In the genomic region with DNA sequence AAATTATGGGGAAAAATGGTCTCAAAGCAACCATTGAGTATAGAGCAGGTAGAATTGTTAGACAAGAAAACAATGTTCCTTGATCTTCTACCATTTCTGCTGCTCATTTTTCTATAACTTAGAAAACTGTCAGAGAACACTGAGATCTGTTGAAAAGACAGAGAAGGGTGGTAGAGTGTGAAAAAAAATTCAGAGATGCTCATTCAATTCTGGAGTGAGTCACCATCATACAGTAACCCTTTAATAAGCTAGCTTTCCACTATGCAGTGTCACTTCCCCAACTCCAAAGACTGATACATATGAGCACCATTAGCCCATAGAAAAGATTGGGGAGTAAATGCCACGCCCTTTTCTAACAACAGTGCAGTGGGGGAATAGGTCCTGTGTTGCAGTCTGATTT, we compare ENCODE assay signal across 28 mouse cellular contexts.
"Had no signal": no experiment of that assay in that cellular context is flagged by ENCODE, and none has a peak within 500 bp of the region (broad histone marks: within the 10 kb centered on the region; RNA-seq: fewer than 3 reads in every experiment).

No protein-coding gene starts in this region.

- H3K4me3 ChIP-seq: embryonic facial prominence, embryonic 10.5 days; embryonic facial prominence, embryonic 12.5 days; embryonic facial prominence, embryonic 13.5 days; embryonic facial prominence, embryonic 15.5 days; erythroblast, embryonic 14.5 days; forebrain, embryonic 10.5 days; forebrain, embryonic 12.5 days; forebrain, embryonic 13.5 days; forebrain, embryonic 15.5 days; gastrocnemius, adult 2 months; heart, adult 2 months; heart, embryonic 10.5 days had no signal

- H3K9ac ChIP-seq: embryonic facial prominence, embryonic 12.5 days; embryonic facial prominence, embryonic 13.5 days; embryonic facial prominence, embryonic 15.5 days; forebrain, embryonic 12.5 days; forebrain, embryonic 13.5 days; forebrain, embryonic 15.5 days; forebrain, postnatal 0 days had no signal

- ATAC-seq: forebrain, embryonic 13.5 days; forebrain, embryonic 14.5 days; forebrain, embryonic 15.5 days; forebrain, embryonic 16.5 days; forebrain, postnatal 0 days had no signal

- H3K27me3 ChIP-seq: embryonic facial prominence, embryonic 12.5 days; embryonic facial prominence, embryonic 13.5 days; embryonic facial prominence, embryonic 15.5 days; forebrain, embryonic 12.5 days; forebrain, embryonic 13.5 days; forebrain, embryonic 15.5 days had no signal

- H3K4me1 ChIP-seq: embryonic facial prominence, embryonic 10.5 days; embryonic facial prominence, embryonic 12.5 days; embryonic facial prominence, embryonic 13.5 days; embryonic facial prominence, embryonic 15.5 days; forebrain, embryonic 10.5 days; forebrain, embryonic 12.5 days; forebrain, embryonic 13.5 days; heart, embryonic 10.5 days had no signal

- H3K36me3 ChIP-seq: embryonic facial prominence, embryonic 10.5 days; embryonic facial prominence, embryonic 12.5 days; embryonic facial prominence, embryonic 13.5 days; embryonic facial prominence, embryonic 15.5 days; forebrain, embryonic 10.5 days; forebrain, embryonic 12.5 days; forebrain, embryonic 15.5 days; heart, embryonic 10.5 days had no signal

- DNase-seq: cerebellum, adult 9-10 months; cerebellum, adult 9-11 months; cerebellum, postnatal 10 days; cerebellum, postnatal 14 days; cerebellum, postnatal 25 days; cerebellum, postnatal 36 days; embryo, embryonic 11 days; forebrain, postnatal 0 days; gastrocnemius, adult 2 months; gastrocnemius, postnatal 10 days; gastrocnemius, postnatal 14 days; gastrocnemius, postnatal 25 days; gastrocnemius, postnatal 36 days; heart, adult 11 months; heart, adult 18-20 months; heart, adult 2 months had no signal

- H3K27ac ChIP-seq: embryonic facial prominence, embryonic 10.5 days; embryonic facial prominence, embryonic 12.5 days; embryonic facial prominence, embryonic 13.5 days; embryonic facial prominence, embryonic 15.5 days; forebrain, embryonic 10.5 days; forebrain, embryonic 12.5 days; forebrain, embryonic 13.5 days; forebrain, embryonic 15.5 days; gastrocnemius, adult 2 months; heart, adult 2 months; heart, embryonic 10.5 days had no signal

- H3K9me3 ChIP-seq: embryonic facial prominence, embryonic 10.5 days; embryonic facial prominence, embryonic 12.5 days; embryonic facial prominence, embryonic 13.5 days; embryonic facial prominence, embryonic 15.5 days; forebrain, embryonic 10.5 days; forebrain, embryonic 12.5 days; forebrain, embryonic 13.5 days; forebrain, embryonic 15.5 days; heart, embryonic 10.5 days had no signal

- H3K4me2 ChIP-seq: embryonic facial prominence, embryonic 12.5 days; embryonic facial prominence, embryonic 13.5 days; embryonic facial prominence, embryonic 15.5 days; forebrain, embryonic 12.5 days; forebrain, embryonic 13.5 days; forebrain, embryonic 15.5 days had no signal
